Mouse (Mus musculus): ENCODE results near the gene Zbtb16. TPM values are rescaled to one million over a fixed set of nuclear protein-coding genes. Genes with fewer than 3 reads are reported as not detected.
A peak's percentile ranks its signal among the peaks of the same experiment; 100 is the strongest.

Zbtb16 gene
- polyA plus RNA-seq, 1 experiment from 2014 or later: 0.57 TPM

DNA sequence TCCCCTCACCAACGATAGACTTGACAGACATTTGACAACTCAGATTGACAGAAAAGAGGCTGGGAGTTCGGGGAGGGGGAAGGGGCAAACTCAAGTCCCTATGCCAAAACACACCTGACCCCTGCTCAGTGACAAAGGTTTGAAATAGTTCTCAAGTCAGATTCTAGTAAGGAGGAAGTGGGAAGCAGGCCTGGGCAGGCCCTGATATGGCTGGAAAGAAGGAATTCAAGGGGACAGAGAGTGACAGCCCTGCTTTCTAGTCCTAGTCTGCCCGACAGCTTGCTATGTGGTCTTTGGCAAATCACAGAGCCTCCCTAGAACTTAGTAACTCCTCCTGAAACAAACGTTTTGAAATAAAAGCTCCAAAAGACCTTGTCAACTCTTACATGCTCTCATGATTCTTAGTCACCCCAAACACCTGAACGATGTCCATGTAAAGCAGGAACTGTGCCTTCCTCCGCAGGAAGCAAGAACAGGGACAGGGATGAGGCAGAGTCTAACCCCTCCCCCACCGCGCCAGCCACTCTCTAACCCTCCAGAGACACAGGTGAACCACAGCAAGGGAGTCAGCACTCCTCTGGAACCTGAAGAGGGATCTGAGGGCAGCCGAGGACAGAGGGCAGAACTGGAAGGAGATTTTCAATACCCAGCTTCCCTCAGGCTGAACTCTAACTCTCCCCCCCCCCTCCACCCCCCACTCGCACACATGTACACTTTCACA is 19.2 kb downstream of the Zbtb16 start:
- Histone ChIP-seq H3K4me1 (ENCODE audit: control insufficient read depth, insufficient read depth, low read length) (peaks cover 27% of the 10 kb centered on the region), H3K36me3 (ENCODE audit: control insufficient read depth, insufficient read depth, low read length) (no peaks in the 10 kb centered on the region), H3K9me3 (replicated peaks; ENCODE audit: control insufficient read depth, low read length) (no peaks in the 10 kb centered on the region), H3K27me3 (ENCODE audit: control insufficient read depth, insufficient read depth, low read length) (peaks cover 7% of the 10 kb centered on the region), H3K4me2 (no peak overlapping the region), H3K9ac (ENCODE audit: low read depth, low read length) (0 out of 2 replicates have a peak overlapping the region, but pooled peaks have one; percentile 6), H3K27ac (ENCODE audit: low read depth, low read length) (no peak overlapping the region), H3K4me3 (ENCODE audit: low read depth, low read length) (no peak overlapping the region)
- no peak for ATAC-seq (replicated peaks; ENCODE audit: insufficient number of reproducible peaks, low FRiP score, low TSS enrichment)
- WGBS (ENCODE audit: insufficient replicate concordance): 40% methylated on average over 10 of the region's 10 CpGs

- H3K27ac ChIP-seq (ENCODE audit: low read depth, low read length): no peak overlapping the region
- no peak overlapping the region for H3K4me2 ChIP-seq
- no peaks in the 10 kb centered on the region for H3K9me3 ChIP-seq (replicated peaks; ENCODE audit: control insufficient read depth, low read length)
- peaks cover 22% of the 10 kb centered on the region for H3K4me1 ChIP-seq (ENCODE audit: control insufficient read depth, insufficient read depth, low read length)
- peaks cover 7% of the 10 kb centered on the region for H3K27me3 ChIP-seq (ENCODE audit: control insufficient read depth, insufficient read depth, low read length)
- H3K4me3 ChIP-seq (ENCODE audit: low read depth, low read length): no peak overlapping the region
- no peak for ATAC-seq (replicated peaks; ENCODE audit: insufficient number of reproducible peaks, low FRiP score, low TSS enrichment)
- 84% methylated on average over 9 of the region's 9 CpGs for WGBS (ENCODE audit: insufficient replicate concordance)
- H3K9ac ChIP-seq (ENCODE audit: low read depth, low read length): no peak overlapping the region
- H3K36me3 ChIP-seq (ENCODE audit: control insufficient read depth, insufficient read depth, low read length): no peaks in the 10 kb centered on the region
These were observed 19.9 kb downstream of the Zbtb16 start for GRCm38 (mm10) chr9:48816157-48816556.

GRCm38 (mm10) chr9:48814881-48815495 is 21.0 kb downstream of the Zbtb16 start:
- no peak overlapping the region for H3K27ac ChIP-seq (ENCODE audit: low read depth, low read length)
- no peak for ATAC-seq (replicated peaks; ENCODE audit: insufficient number of reproducible peaks, low FRiP score, low TSS enrichment)
- WGBS (ENCODE audit: insufficient replicate concordance): 73% methylated on average over 12 of the region's 12 CpGs
- peaks cover 11% of the 10 kb centered on the region for H3K27me3 ChIP-seq (ENCODE audit: control insufficient read depth, insufficient read depth, low read length)
- H3K9me3 ChIP-seq (replicated peaks; ENCODE audit: control insufficient read depth, low read length): no peaks in the 10 kb centered on the region
- H3K4me1 ChIP-seq (ENCODE audit: control insufficient read depth, insufficient read depth, low read length): peaks cover 15% of the 10 kb centered on the region
- H3K4me2 ChIP-seq: peak overlapping the region; percentile 41
- H3K9ac ChIP-seq (ENCODE audit: low read depth, low read length): 0 out of 2 replicates have a peak overlapping the region, but pooled peaks have one; percentile 28
- no peaks in the 10 kb centered on the region for H3K36me3 ChIP-seq (ENCODE audit: control insufficient read depth, insufficient read depth, low read length)
- H3K4me3 ChIP-seq (ENCODE audit: low read depth, low read length): no peak overlapping the region

DNA sequence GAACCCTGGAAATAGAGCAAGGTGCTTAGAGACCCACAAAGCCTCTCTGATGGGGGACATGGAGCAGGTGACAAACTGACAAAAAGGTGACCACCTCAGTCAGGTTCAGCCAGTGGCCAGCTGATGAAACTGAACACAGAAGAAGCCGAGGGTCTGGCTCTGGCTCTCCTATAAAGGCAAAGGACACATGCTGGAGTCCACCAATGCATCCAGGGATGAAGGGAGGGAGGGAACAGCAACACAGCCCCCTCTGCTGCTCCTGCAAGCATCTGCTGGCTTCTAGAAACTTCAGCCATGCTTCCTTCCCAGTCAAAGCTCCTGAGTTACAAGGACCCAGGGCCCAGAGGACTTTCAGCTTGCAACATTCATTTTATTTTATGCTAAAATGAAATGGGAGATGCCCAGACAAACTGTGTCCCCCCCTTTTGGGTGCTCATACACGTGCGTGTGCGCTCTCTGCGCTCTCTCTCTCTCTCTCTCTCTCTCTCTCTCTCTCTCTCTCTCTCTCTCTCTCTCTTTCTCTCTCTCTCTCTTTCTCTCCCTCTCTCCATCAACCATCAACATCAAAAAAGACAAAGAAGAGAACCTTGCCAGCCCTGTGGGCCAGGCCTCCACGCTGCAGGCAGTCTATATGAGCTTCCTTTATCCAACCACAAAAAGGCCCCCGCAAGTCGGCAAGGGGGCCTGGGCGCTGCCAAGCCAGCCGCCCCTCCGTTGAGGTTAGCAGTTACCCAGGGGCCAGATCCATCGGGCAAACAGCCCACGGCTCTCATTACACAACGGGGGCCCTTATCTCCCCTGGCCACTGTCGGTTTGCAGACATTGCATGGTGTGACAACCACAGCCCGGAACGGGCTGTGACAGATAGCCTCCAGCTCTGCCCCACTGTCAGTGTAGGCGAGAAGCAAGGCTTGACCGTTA is 21.8 kb downstream of the Zbtb16 start:
- WGBS (ENCODE audit: insufficient replicate concordance): 30% methylated on average over 19 of the region's 19 CpGs
- Histone ChIP-seq H3K4me1 (ENCODE audit: control insufficient read depth, insufficient read depth, low read length) (peaks cover 15% of the 10 kb centered on the region), H3K9ac (ENCODE audit: low read depth, low read length) (0 out of 2 replicates have a peak overlapping the region, but pooled peaks have one; percentile 28)

DNA sequence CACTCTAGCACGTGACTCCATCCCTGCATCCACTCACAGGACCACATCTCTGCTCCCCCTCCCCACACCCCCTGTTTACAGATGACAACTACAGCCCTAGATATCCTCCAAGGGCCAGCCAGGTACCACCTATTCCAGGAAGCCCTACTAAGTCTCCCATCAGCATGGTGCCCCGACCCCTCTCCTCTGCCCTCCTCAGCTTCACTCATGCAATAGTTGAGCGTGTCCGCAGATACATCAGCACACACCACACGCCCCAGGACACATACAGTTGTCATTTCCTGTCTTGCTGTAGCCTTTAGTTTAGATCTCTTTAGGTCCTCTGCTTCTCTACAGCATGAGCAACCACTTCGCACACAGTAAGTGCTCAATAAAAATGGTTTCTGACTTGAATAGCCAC is 23.7 kb downstream of the Zbtb16 start:
- WGBS (ENCODE audit: insufficient replicate concordance): 93% methylated on average over 6 of the region's 6 CpGs

More for the DNA sequence above, 21.8 kb downstream of the Zbtb16 start:
- no peak for ATAC-seq (replicated peaks; ENCODE audit: insufficient number of reproducible peaks, low FRiP score, low TSS enrichment)
- H3K27me3 ChIP-seq (ENCODE audit: control insufficient read depth, insufficient read depth, low read length): peaks cover 7% of the 10 kb centered on the region
- no peaks in the 10 kb centered on the region for H3K36me3 ChIP-seq (ENCODE audit: control insufficient read depth, insufficient read depth, low read length)
- H3K4me2 ChIP-seq: peak overlapping the region; percentile 41
- H3K4me3 ChIP-seq (ENCODE audit: low read depth, low read length): no peak overlapping the region
- H3K9me3 ChIP-seq (replicated peaks; ENCODE audit: control insufficient read depth, low read length): no peaks in the 10 kb centered on the region
- H3K27ac ChIP-seq (ENCODE audit: low read depth, low read length): no peak overlapping the region

DNA sequence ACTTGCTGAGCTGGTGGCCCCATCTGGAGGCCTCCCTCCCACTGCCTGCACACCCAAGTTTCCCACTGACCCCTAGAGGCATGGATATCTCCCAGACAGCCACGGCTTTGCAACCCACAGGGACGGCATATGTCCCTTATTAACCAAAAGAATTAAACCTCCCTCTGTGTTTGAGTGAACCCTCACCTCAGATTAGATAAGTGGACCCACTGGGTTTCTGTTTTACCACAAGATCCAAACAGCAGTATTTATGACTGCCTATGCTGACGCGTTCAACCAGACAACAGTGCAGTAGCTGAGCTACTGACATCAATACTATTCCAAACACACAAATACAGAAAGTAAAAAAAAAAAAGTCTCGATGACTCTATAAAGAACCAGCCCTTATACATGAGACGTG is 29.4 kb downstream of the Zbtb16 start:
- H3K9me3 ChIP-seq (replicated peaks; ENCODE audit: control insufficient read depth, low read length): no peaks in the 10 kb centered on the region
- H3K27ac ChIP-seq (ENCODE audit: low read depth, low read length): no peak overlapping the region
- no peaks in the 10 kb centered on the region for H3K4me1 ChIP-seq (ENCODE audit: control insufficient read depth, insufficient read depth, low read length)
- no peak overlapping the region for H3K9ac ChIP-seq (ENCODE audit: low read depth, low read length)
- no peak for ATAC-seq (replicated peaks; ENCODE audit: insufficient number of reproducible peaks, low FRiP score, low TSS enrichment)
- 58% methylated on average over 6 of the region's 6 CpGs for WGBS (ENCODE audit: insufficient replicate concordance)
- H3K4me2 ChIP-seq: no peak overlapping the region
- H3K27me3 ChIP-seq (ENCODE audit: control insufficient read depth, insufficient read depth, low read length): peaks cover 4% of the 10 kb centered on the region
- H3K36me3 ChIP-seq (ENCODE audit: control insufficient read depth, insufficient read depth, low read length): no peaks in the 10 kb centered on the region
- no peak overlapping the region for H3K4me3 ChIP-seq (ENCODE audit: low read depth, low read length)

More for the DNA sequence above, 23.7 kb downstream of the Zbtb16 start:
- H3K4me3 ChIP-seq (ENCODE audit: low read depth, low read length): no peak overlapping the region
- no peak overlapping the region for H3K4me2 ChIP-seq
- no peaks in the 10 kb centered on the region for H3K36me3 ChIP-seq (ENCODE audit: control insufficient read depth, insufficient read depth, low read length)
- H3K27ac ChIP-seq (ENCODE audit: low read depth, low read length): no peak overlapping the region
- ATAC-seq (replicated peaks; ENCODE audit: insufficient number of reproducible peaks, low FRiP score, low TSS enrichment): no peak
- no peak overlapping the region for H3K9ac ChIP-seq (ENCODE audit: low read depth, low read length)
- H3K27me3 ChIP-seq (ENCODE audit: control insufficient read depth, insufficient read depth, low read length): peaks cover 6% of the 10 kb centered on the region
- peaks cover 13% of the 10 kb centered on the region for H3K4me1 ChIP-seq (ENCODE audit: control insufficient read depth, insufficient read depth, low read length)
- no peaks in the 10 kb centered on the region for H3K9me3 ChIP-seq (replicated peaks; ENCODE audit: control insufficient read depth, low read length)

- no peak for ATAC-seq (replicated peaks; ENCODE audit: insufficient number of reproducible peaks, low FRiP score, low TSS enrichment)
- H3K36me3 ChIP-seq (ENCODE audit: control insufficient read depth, insufficient read depth, low read length): no peaks in the 10 kb centered on the region
- H3K9ac ChIP-seq (ENCODE audit: low read depth, low read length): no peak overlapping the region
- H3K4me1 ChIP-seq (ENCODE audit: control insufficient read depth, insufficient read depth, low read length): no peaks in the 10 kb centered on the region
- no peak overlapping the region for H3K4me3 ChIP-seq (ENCODE audit: low read depth, low read length)
- no peaks in the 10 kb centered on the region for H3K9me3 ChIP-seq (replicated peaks; ENCODE audit: control insufficient read depth, low read length)
- WGBS (ENCODE audit: insufficient replicate concordance): 84% methylated on average over 8 of the region's 8 CpGs
- H3K4me2 ChIP-seq: no peak overlapping the region
- H3K27ac ChIP-seq (ENCODE audit: low read depth, low read length): no peak overlapping the region
- peaks cover 2% of the 10 kb centered on the region; the same call in 1 of the 2 replicates for H3K27me3 ChIP-seq (ENCODE audit: control insufficient read depth, insufficient read depth, low read length)
These were observed 30.2 kb downstream of the Zbtb16 start for GRCm38 (mm10) chr9:48805850-48806249.

DNA sequence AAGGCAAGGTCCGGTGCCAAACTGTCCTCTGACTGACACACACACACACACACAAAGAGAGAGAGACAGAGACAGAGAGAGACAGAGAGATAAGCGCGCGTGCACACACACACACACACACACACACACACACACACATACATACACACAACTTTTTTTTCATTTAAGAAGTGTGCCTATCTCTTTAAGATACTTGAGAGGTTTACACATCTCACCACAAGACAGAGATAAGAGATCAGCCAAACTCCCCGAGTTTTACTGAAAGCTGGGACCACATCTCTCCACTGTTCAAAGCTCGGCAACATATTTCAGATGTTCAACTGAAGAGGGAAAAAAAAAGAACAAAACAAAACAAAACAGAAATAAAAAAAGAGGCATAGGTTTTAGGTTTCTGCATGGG is 31.5 kb downstream of the Zbtb16 start:
- ATAC-seq (replicated peaks; ENCODE audit: insufficient number of reproducible peaks, low FRiP score, low TSS enrichment): no peak

More for the DNA sequence above, 31.5 kb downstream of the Zbtb16 start:
- no peaks in the 10 kb centered on the region for H3K36me3 ChIP-seq (ENCODE audit: control insufficient read depth, insufficient read depth, low read length)
- H3K27me3 ChIP-seq (ENCODE audit: control insufficient read depth, insufficient read depth, low read length): no peaks in the 10 kb centered on the region
- no peaks in the 10 kb centered on the region for H3K4me1 ChIP-seq (ENCODE audit: control insufficient read depth, insufficient read depth, low read length)
- no peak overlapping the region for H3K4me2 ChIP-seq
- no peak overlapping the region for H3K4me3 ChIP-seq (ENCODE audit: low read depth, low read length)
- no peak overlapping the region for H3K9ac ChIP-seq (ENCODE audit: low read depth, low read length)
- no peak overlapping the region for H3K27ac ChIP-seq (ENCODE audit: low read depth, low read length)
- no peaks in the 10 kb centered on the region for H3K9me3 ChIP-seq (replicated peaks; ENCODE audit: control insufficient read depth, low read length)
- WGBS (ENCODE audit: insufficient replicate concordance): 59% methylated on average over 6 of the region's 6 CpGs

Measured in heart, embryonic 11.5 days (tissue).